Mouse (Mus musculus) layer of hippocampus, adult 8-10 months (tissue): Measurements from ENCODE around the gene Msh4. TPM values are rescaled to one million over a fixed set of nuclear protein-coding genes. Genes with fewer than 3 reads are reported as not detected.
"Not testable (repeated sequence)": the region's sequence is repeated elsewhere in the genome, so short reads cannot be mapped to it uniquely, and the experiment has no call there.

Experiments
- DNase-seq, 2 experiments: peaks; one replicate each; pipeline ENCODE4 v3.0.0; 2022; ENCODE audit warnings: low spot score in 2 of 2
- total RNA-seq, 4 experiments: library from RNA; stranded (reverse); gene quantifications; 2 replicates each; pipeline ENCODE4 v1.2.4; 2022

Msh4 gene
- total RNA-seq, 4 experiments from 2014 or later = 0.25 to 0.43 (median 0.40) TPM; not detected in 1

GRCm38 (mm10) chr3:153911197-153911881 is 5.4 kb upstream of the Msh4 start:
- DNase-seq = no peak

GRCm38 (mm10) chr3:153910489-153910888 is 4.6 kb upstream of the Msh4 start:
- DNase-seq = no peak

GRCm38 (mm10) chr3:153908919-153909318 is 3.0 kb upstream of the Msh4 start:
- DNase-seq = no peak

GRCm38 (mm10) chr3:153905251-153906135 is 445 bp downstream of the Msh4 start:
- DNase-seq = no peak

GRCm38 (mm10) chr3:153904586-153904985 is 1.4 kb downstream of the Msh4 start:
- no peak for DNase-seq

- DNase-seq = no peak
These were observed 3.3 kb downstream of the Msh4 start for GRCm38 (mm10) chr3:153902595-153902994.

GRCm38 (mm10) chr3:153901904-153902303 is 4.0 kb downstream of the Msh4 start:
- DNase-seq = no peak

GRCm38 (mm10) chr3:153897216-153897615 is 8.7 kb downstream of the Msh4 start:
- DNase-seq = no peak

GRCm38 (mm10) chr3:153895454-153895853 is 10.5 kb downstream of the Msh4 start:
- DNase-seq = no peak

- DNase-seq = no peak
These were observed 16.7 kb downstream of the Msh4 start for GRCm38 (mm10) chr3:153889188-153889781.

GRCm38 (mm10) chr3:153888141-153888540 is 17.8 kb downstream of the Msh4 start:
- DNase-seq = no peak

GRCm38 (mm10) chr3:153886296-153886695 is 19.6 kb downstream of the Msh4 start:
- DNase-seq = no peak

- DNase-seq = no peak
These were observed 34.5 kb downstream of the Msh4 start for GRCm38 (mm10) chr3:153871396-153871795.

GRCm38 (mm10) chr3:153867149-153868136 is 38.5 kb downstream of the Msh4 start:
- DNase-seq = no peak

- DNase-seq = no peak
These were observed 41.1 kb downstream of the Msh4 start for GRCm38 (mm10) chr3:153864636-153865429.

- DNase-seq = no peak
These were observed 42.1 kb downstream of the Msh4 start for GRCm38 (mm10) chr3:153863816-153864215.

- DNase-seq = not testable (repeated sequence)
These were observed 45.5 kb downstream of the Msh4 start for GRCm38 (mm10) chr3:153860392-153860791.

GRCm38 (mm10) chr3:153858350-153859001 is 47.5 kb downstream of the Msh4 start:
- DNase-seq = no peak

GRCm38 (mm10) chr3:153852266-153852665 is 53.7 kb downstream of the Msh4 start:
- DNase-seq = no peak

- DNase-seq = no peak
These were observed 55.2 kb downstream of the Msh4 start for GRCm38 (mm10) chr3:153850759-153851158.
